Mouse (Mus musculus): ENCODE measurements at regions not wholly inside any gene's neighbourhood (a gene's known extent, or its start where the extent isn't known, plus 50 kb on each side); places are given as distances from the start of the nearest gene placed in this dataset.

DNA sequence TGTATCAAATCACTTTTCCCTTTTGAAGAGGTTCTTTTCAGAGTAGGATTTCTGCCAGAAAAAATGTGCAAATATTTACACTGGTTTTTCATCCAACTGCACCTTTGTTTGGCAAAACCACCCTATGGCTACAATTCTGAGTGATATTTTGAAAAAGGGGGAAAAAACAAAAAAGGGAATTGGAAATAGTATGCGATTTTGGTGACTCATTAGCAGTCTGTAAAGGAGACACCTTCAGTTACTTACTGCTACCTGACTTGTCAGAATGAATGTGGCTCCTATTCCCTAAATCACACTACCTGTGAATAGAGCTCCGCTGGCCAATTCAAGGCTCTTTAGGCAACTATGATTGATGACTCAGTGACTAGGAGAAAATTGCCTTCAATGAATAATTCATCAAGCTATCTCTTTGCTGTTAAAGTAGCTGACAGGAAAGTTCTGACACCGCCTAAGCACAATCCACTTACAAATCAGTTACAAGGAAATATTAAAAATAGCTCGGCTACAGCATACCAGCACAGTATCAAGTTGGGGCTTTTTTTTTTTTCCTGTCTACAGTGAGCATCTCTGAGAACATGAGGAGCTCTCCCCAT is 560.8 kb downstream of the Gm43517 start:
- no peak for DNase-seq (ENCODE audit: low read depth, low spot score)

GRCm38 (mm10) chr12:49946752-49947260 is 561.8 kb downstream of the Gm43517 start:
- no peak for DNase-seq (ENCODE audit: low read depth, low spot score)

- no peak for DNase-seq (ENCODE audit: low read depth, low spot score)
Measured at GRCm38 (mm10) chr12:49950986-49951385, 566.0 kb downstream of the Gm43517 start.

DNA sequence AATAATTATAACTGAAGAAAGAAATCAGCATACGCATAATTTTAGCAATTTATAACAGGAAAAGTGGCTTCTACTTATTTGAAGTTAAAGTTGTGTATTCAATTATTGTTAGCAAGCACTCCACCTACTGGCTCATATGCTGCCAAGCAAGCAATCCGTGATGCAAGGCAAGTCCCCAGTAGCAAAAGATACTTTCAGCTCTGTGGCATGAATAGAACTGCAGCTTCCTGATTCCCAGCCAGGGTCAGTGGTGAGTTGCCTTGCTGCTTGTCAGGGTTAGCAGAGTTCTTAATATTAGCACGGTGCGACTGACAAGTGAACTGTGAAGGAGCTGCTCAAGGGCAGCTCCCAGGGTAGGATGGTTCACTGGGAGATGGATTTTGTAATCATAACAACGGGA is 566.8 kb downstream of the Gm43517 start:
- no peak for DNase-seq (ENCODE audit: low read depth, low spot score)

GRCm38 (mm10) chr12:49968072-49968471 is 583.1 kb downstream of the Gm43517 start:
- DNase-seq (ENCODE audit: low read depth, low spot score), result no peak

DNA sequence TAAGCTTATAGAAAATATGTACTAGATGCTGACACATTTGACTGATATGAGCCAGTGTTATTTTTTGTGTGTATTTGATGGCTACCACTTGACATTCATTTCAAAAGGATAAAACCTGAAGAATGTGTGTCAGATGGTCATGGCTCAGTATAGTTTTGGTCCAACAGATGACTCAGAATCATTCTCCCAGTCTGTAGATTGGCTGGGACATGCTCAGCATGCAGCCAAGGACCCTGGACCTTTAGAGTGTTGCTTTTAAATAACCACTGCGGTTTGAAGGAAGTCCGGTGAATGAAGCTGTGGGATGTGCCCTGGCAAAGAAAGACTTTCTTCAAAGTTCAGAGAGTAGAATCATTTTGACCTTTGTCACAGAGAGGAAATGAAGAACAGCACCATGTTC is 584.6 kb downstream of the Gm43517 start:
- no peak for DNase-seq (ENCODE audit: low read depth, low spot score)

DNA sequence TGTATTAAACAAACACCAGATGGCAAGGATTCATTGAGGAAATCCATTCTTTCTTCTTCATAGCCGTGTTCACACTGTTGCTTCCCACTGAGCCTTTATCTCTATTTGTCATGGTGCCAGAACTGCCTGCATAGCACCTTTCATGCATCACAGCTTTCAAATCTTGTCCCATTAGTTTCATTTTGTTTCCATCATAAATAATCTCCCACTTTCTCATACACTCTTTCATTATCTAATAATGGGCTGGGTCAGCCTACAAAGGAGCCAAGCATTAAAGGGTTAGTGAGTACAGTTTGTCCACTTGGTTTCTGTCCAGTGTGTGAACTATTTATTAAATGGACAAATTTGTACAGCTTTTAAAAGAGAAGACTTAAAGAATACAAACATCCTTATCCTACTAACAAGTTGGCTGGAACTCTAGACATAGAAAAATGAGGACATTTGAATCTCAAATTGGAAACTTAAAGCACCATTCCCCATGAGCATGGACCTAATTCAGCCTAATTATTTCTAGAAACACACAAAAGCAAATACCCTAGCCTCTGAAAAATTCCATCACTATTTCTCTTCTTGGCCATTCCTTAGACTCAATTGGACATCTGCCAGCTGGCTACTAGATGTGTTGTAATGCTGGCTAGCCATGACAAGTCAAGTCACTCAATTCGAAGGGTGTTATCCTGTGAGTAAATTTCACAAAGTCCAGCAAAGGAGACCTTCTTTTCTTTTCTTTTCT is 589.8 kb downstream of the Gm43517 start:
- no peak for DNase-seq (ENCODE audit: low read depth, low spot score)

GRCm38 (mm10) chr12:49975553-49975952 is 590.6 kb downstream of the Gm43517 start:
- DNase-seq (ENCODE audit: low read depth, low spot score), result no peak

DNA sequence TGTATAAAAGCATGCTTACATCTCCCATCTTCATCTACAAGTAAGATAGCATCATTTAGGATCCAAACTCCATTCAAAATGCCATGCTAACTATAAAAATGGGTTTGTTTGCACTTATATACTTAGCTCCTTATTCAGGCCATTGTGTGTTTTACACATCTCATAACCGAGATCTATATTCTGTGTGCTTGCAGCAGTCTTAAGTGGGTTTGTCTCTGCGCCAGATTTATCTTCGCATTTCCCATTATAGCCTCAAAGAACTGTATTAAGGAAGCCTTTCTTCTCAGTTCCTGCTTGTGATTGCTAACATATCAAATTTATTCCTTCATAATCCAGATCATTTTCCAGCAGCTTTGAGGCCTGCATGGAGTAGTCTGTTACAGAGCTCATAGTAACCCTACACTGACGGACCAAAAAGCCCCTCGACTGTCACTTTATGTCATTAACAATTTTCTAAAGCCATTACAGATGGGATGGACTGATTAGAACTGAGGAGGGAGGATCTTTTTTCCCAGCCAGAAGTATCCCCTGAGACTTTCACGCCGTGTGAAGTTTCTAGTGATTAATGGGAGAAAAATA is 607.6 kb downstream of the Gm43517 start:
- peak; percentile 20 for DNase-seq (ENCODE audit: low read depth, low spot score)

- no peak for DNase-seq (ENCODE audit: low read depth, low spot score)
Measured at GRCm38 (mm10) chr12:50038808-50039374, 610.0 kb downstream of the Prkd1 start.

GRCm38 (mm10) chr12:50061286-50061685 is 587.6 kb downstream of the Prkd1 start:
- DNase-seq (ENCODE audit: low read depth, low spot score), result no peak

GRCm38 (mm10) chr12:50066394-50066793 is 582.5 kb downstream of the Prkd1 start:
- no peak for DNase-seq (ENCODE audit: low read depth, low spot score)

DNA sequence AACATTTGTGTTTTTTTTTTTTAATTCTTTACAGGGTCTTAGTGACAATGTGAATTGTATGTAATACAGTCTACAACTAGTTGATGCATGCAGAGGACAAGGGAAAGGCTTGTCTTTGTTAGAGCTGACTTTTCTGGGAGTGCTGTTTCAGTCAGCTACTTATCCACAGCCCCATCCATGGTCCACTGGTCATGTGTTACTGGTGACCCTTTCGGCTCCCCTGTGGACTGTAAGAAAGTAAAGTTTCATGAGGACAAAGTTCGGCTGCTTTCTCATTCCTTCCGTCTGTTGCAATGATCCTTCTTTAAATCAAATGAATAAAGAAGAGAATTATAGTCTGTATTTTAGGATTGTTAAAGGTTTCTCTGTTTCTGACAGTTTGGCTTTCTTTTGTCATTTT is 577.1 kb downstream of the Prkd1 start:
- DNase-seq (ENCODE audit: low read depth, low spot score), result no peak

- DNase-seq (ENCODE audit: low read depth, low spot score), result no peak
Measured at GRCm38 (mm10) chr12:50072359-50072758, 576.5 kb downstream of the Prkd1 start.

- no peak for DNase-seq (ENCODE audit: low read depth, low spot score)
Measured at GRCm38 (mm10) chr12:50073684-50074083, 575.2 kb downstream of the Prkd1 start.

DNA sequence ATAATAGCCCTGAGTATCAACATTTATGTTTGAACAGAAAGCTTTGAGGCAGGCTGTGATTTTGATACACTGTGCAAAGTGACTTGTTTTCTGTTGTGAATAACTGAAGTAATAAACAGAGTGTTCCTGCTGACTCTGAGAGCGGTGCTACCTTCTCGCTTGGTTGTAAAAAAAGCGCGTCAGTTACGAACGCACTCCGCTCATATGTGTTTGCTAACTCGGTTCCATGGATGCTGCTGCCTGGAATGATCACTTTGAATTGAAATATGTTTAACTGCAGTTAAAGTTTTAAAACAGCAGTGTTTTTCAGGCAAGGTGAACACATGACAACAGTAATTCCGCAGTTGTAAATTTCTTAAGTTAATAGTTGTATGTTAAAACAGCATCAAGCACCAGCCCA is 567.7 kb downstream of the Prkd1 start:
- DNase-seq (ENCODE audit: low read depth, low spot score), result no peak

DNA sequence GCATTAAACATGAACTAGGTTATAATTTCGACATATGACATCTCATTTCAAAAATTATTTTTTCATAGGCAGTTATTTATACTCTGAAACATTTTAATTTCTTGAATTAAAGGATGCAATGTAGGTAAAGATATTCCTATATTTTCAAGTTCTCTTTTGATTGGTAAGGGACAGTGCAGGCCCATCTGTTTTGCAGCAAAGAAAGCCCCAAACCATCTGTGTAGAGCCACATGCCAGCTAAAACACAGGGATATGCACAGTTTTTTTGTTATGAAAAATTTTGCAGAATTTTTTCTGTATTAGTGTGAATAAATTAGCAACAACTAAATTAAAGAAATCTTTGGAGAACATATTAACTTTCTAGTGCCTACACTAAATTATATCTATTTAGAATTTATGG is 567.3 kb downstream of the Prkd1 start:
- DNase-seq (ENCODE audit: low read depth, low spot score), result peak; percentile 67

GRCm38 (mm10) chr12:50084517-50084916 is 564.4 kb downstream of the Prkd1 start:
- DNase-seq (ENCODE audit: low read depth, low spot score), result peak; percentile 70

DNA sequence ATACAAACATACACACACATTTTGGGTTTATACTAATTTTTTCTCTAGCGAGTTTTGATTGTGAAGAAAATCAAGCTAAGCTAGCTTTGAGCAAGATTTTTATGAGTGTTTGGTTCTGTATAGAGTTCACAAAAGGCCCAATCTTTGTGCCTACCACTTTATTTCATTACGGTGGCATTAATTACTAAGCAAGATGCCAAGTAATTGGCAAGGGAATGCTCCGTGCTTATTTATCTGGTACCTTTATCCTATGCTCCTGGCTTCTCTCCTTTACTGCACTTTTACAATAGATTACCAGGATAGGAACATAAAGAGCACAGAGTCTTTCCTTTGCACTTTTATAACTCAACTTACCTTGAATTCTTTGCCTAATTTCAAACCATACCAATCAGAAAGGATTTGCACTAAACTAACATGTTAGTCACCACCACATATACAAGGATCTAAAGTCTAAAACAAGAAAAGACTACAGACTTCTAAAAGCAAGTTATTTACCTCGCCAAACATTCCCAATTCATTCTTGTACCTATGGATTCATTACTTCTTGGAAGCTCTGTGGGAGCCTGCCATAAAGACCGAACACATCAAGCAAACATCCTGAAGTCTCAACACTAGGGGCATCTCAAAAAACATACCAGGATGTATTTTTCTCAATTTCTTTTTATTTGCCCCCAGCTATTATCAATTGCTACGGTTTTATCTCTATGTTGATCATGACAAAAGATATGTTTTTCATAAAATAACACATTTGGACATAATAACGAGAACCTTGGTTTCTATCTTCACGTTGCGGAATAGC is 537.5 kb downstream of the Prkd1 start:
- no peak for DNase-seq (ENCODE audit: low read depth, low spot score)

GRCm38 (mm10) chr12:50112081-50112491 is 536.8 kb downstream of the Prkd1 start:
- DNase-seq (ENCODE audit: low read depth, low spot score), result no peak

- no peak for DNase-seq (ENCODE audit: low read depth, low spot score)
Measured at GRCm38 (mm10) chr12:50115855-50116254, 533.0 kb downstream of the Prkd1 start.

- DNase-seq (ENCODE audit: low read depth, low spot score), result no peak
Measured at GRCm38 (mm10) chr12:50118346-50118745, 530.6 kb downstream of the Prkd1 start.
